Mouse (Mus musculus): ENCODE measurements around the gene Lrrc56. TPM values are rescaled to one million over a fixed set of nuclear protein-coding genes. Genes with fewer than 3 reads are reported as not detected.
A peak's percentile ranks its signal among the peaks of the same experiment; 100 is the strongest.

Lrrc56 gene
- polyA plus RNA-seq, 1 experiment: 0.32 TPM

DNA sequence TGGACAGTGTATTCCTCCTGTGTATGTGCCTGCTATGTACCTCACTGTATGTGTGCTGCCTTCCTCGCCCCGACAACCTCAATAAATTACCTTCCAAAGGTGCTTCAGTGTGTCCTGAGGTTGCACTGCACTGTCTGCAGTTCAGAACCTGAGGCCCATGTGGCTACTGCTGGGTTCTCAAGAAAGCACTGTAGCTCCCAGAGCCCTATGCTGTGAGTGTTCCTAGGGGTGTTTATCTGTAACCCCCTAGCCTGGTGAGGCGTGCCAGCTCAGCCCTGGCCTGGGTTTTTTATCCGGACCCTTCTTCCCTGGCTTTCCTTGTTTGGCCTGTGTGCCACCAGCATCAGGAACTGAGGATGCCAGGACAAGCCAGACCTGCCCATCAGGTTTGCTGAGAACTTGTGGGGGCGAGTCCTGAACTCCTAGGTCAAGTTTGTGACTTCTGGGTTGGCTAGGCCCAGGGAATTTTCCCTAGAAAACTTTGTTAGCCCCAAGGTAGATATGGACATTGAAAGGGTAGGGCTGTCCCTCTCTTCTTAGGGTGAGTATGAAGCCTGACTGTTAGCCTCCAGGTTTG, 24.7 kb downstream of the Lrrc56 start:
- TF ChIP-seq MYOD1 (IDR thresholded peaks at IDR 0.05; ENCODE audit: control insufficient read depth, insufficient read length, low read depth) (no peak), MYOG (IDR thresholded peaks at IDR 0.05; ENCODE audit: control insufficient read depth, extremely low read depth, insufficient read length) (no peak), USF1 (IDR thresholded peaks at IDR 0.05; ENCODE audit: low read depth) (no peak), CTCF (IDR thresholded peaks at IDR 0.05; ENCODE audit: control insufficient read depth, insufficient read depth, insufficient read length) (no peak), FOSL1 (IDR thresholded peaks at IDR 0.05; ENCODE audit: insufficient read depth, low read length, poor library complexity, severe bottlenecking) (no peak), CEBPB (IDR thresholded peaks at IDR 0.05; ENCODE audit: low read depth) (no peak), MAX (IDR thresholded peaks at IDR 0.05) (no peak)

DNA sequence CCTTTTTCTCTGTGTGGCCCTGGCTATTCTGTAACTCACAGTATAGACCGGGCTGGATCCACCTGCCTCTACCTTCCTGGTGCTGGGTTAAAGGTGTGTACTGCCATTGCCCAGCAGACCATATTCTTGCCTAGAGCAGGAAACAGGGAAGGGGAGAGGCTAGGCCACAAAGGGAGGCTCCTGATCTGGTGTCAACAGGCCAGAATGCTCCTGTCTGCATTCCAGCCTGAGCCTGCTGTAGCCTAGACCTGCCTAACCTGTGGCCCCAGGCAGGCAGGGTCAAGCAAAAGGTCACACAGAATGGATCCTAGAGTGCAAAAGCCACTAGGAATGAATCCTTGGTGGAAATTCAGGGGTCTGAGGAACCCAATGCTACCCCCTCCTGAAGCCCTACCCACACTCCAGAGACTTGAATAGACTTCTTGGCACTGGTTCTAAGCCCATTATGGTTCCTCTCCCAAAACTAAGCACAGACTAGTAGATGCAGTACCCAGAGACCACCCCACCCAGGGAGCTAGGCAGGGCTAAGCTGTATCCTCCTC, 25.7 kb downstream of the Lrrc56 start:
- Histone ChIP-seq H3K27me3 (ENCODE audit: control insufficient read depth, insufficient read depth, insufficient read length) (no peaks in the 10 kb centered on the region), H3K36me3 (ENCODE audit: control insufficient read depth, insufficient read depth) (no peaks in the 10 kb centered on the region), H3K79me2 (ENCODE audit: control insufficient read depth, insufficient read depth) (no peaks in the 10 kb centered on the region), H3K4me3 (ENCODE audit: insufficient read depth, poor library complexity, severe bottlenecking) (no peak overlapping the region), H3ac (ENCODE audit: control insufficient read depth, insufficient read length, low read depth) (no peak overlapping the region), H3K79me3 (ENCODE audit: low read depth) (no peaks in the 10 kb centered on the region)
- TF ChIP-seq CEBPB (IDR thresholded peaks at IDR 0.05; ENCODE audit: low read depth) (no peak), MYOG (IDR thresholded peaks at IDR 0.05; ENCODE audit: control insufficient read depth, extremely low read depth, insufficient read length) (no peak), USF1 (IDR thresholded peaks at IDR 0.05; ENCODE audit: low read depth) (no peak), MAX (IDR thresholded peaks at IDR 0.05) (no peak), FOSL1 (IDR thresholded peaks at IDR 0.05; ENCODE audit: insufficient read depth, low read length, poor library complexity, severe bottlenecking) (no peak), MYOD1 (IDR thresholded peaks at IDR 0.05; ENCODE audit: control insufficient read depth, insufficient read length, low read depth) (no peak), CTCF (IDR thresholded peaks at IDR 0.05; ENCODE audit: control insufficient read depth, insufficient read depth, insufficient read length) (no peak)

More for the DNA sequence above, 24.7 kb downstream of the Lrrc56 start:
- no peaks in the 10 kb centered on the region for H3K79me3 ChIP-seq (ENCODE audit: low read depth)
- H3K36me3 ChIP-seq (ENCODE audit: control insufficient read depth, insufficient read depth): no peaks in the 10 kb centered on the region
- H3K27me3 ChIP-seq (ENCODE audit: control insufficient read depth, insufficient read depth, insufficient read length): peaks cover 4% of the 10 kb centered on the region
- H3ac ChIP-seq (ENCODE audit: control insufficient read depth, insufficient read length, low read depth): no peak overlapping the region
- no peak overlapping the region for H3K4me3 ChIP-seq (ENCODE audit: insufficient read depth, poor library complexity, severe bottlenecking)
- no peaks in the 10 kb centered on the region for H3K79me2 ChIP-seq (ENCODE audit: control insufficient read depth, insufficient read depth)

DNA sequence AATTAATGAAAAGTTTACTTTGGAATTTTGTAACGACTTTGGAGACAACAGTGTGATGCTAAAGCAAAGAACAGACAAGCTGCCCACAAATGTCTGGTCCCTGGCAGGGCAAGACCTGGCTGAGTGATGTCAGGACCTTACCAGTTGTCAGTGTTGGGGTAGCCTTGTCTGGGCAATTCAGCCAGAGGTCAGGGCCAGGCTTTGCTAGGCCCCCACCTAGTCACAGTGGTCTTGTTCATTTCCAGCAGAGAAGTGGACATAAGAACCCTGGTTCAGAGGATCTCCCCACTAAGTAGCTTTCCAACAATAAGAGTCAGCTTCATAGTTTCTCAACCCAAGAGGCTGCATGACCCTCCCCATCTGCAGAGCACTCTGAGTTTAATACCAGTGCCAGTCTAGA, 26.4 kb downstream of the Lrrc56 start:
- TF ChIP-seq CTCF (IDR thresholded peaks at IDR 0.05; ENCODE audit: control insufficient read depth, insufficient read depth, insufficient read length): no peak
- TF ChIP-seq USF1 (IDR thresholded peaks at IDR 0.05; ENCODE audit: low read depth): no peak
- TF ChIP-seq MYOD1 (IDR thresholded peaks at IDR 0.05; ENCODE audit: control insufficient read depth, insufficient read length, low read depth): no peak
- Histone ChIP-seq H3K79me2 (ENCODE audit: control insufficient read depth, insufficient read depth) (no peaks in the 10 kb centered on the region), H3K36me3 (ENCODE audit: control insufficient read depth, insufficient read depth) (no peaks in the 10 kb centered on the region), H3K27me3 (ENCODE audit: control insufficient read depth, insufficient read depth, insufficient read length) (no peaks in the 10 kb centered on the region), H3K79me3 (ENCODE audit: low read depth) (no peaks in the 10 kb centered on the region), H3K4me3 (ENCODE audit: insufficient read depth, poor library complexity, severe bottlenecking) (no peak overlapping the region), H3ac (ENCODE audit: control insufficient read depth, insufficient read length, low read depth) (no peak overlapping the region)

GRCm38 (mm10) chr7:141221249-141222125, 27.5 kb downstream of the Lrrc56 start:
- TF ChIP-seq CTCF (IDR thresholded peaks at IDR 0.05; ENCODE audit: control insufficient read depth, insufficient read depth, insufficient read length) (no peak), MYOG (IDR thresholded peaks at IDR 0.05; ENCODE audit: control insufficient read depth, extremely low read depth, insufficient read length) (no peak), MAX (IDR thresholded peaks at IDR 0.05) (peak; percentile 35), MYOD1 (IDR thresholded peaks at IDR 0.05; ENCODE audit: control insufficient read depth, insufficient read length, low read depth) (peak; percentile 41), FOSL1 (IDR thresholded peaks at IDR 0.05; ENCODE audit: insufficient read depth, low read length, poor library complexity, severe bottlenecking) (no peak), CEBPB (IDR thresholded peaks at IDR 0.05; ENCODE audit: low read depth) (no peak), USF1 (IDR thresholded peaks at IDR 0.05; ENCODE audit: low read depth) (no peak)
- Histone ChIP-seq H3K4me3 (ENCODE audit: insufficient read depth, poor library complexity, severe bottlenecking) (no peak overlapping the region), H3K79me3 (ENCODE audit: low read depth) (no peaks in the 10 kb centered on the region), H3K27me3 (ENCODE audit: control insufficient read depth, insufficient read depth, insufficient read length) (no peaks in the 10 kb centered on the region), H3K79me2 (ENCODE audit: control insufficient read depth, insufficient read depth) (no peaks in the 10 kb centered on the region), H3K36me3 (ENCODE audit: control insufficient read depth, insufficient read depth) (no peaks in the 10 kb centered on the region), H3ac (ENCODE audit: control insufficient read depth, insufficient read length, low read depth) (no peak overlapping the region)

DNA sequence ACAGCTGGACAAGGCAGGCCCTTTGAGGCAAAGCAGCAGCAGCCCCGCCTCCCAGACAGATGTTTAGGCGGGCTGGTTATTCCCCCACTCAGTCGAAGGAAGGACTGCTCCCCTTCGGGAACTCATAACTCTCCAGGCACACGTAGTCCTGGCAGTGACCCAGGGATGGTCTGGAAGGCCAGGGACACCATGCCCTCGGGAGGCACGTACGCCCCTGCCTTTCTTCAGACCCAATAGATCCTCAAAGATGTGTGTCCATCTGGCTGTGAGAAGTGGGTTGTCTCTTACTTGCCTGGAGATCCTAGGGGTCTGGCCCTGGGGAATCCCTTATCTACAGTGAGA, 28.1 kb downstream of the Lrrc56 start:
- TF ChIP-seq MYOD1 (IDR thresholded peaks at IDR 0.05; ENCODE audit: control insufficient read depth, insufficient read length, low read depth) (no peak), MAX (IDR thresholded peaks at IDR 0.05) (no peak), CEBPB (IDR thresholded peaks at IDR 0.05; ENCODE audit: low read depth) (no peak), CTCF (IDR thresholded peaks at IDR 0.05; ENCODE audit: control insufficient read depth, insufficient read depth, insufficient read length) (no peak), MYOG (IDR thresholded peaks at IDR 0.05; ENCODE audit: control insufficient read depth, extremely low read depth, insufficient read length) (no peak), USF1 (IDR thresholded peaks at IDR 0.05; ENCODE audit: low read depth) (no peak), FOSL1 (IDR thresholded peaks at IDR 0.05; ENCODE audit: insufficient read depth, low read length, poor library complexity, severe bottlenecking) (no peak)
- H3K36me3 ChIP-seq (ENCODE audit: control insufficient read depth, insufficient read depth): no peaks in the 10 kb centered on the region
- H3K79me2 ChIP-seq (ENCODE audit: control insufficient read depth, insufficient read depth): no peaks in the 10 kb centered on the region
- no peak overlapping the region for H3K4me3 ChIP-seq (ENCODE audit: insufficient read depth, poor library complexity, severe bottlenecking)
- H3K27me3 ChIP-seq (ENCODE audit: control insufficient read depth, insufficient read depth, insufficient read length): no peaks in the 10 kb centered on the region
- H3K79me3 ChIP-seq (ENCODE audit: low read depth): no peaks in the 10 kb centered on the region
- H3ac ChIP-seq (ENCODE audit: control insufficient read depth, insufficient read length, low read depth): peak overlapping the region; percentile 42
